Comparison of ENCODE assay signal across 9 mouse cellular contexts in genomic region chr2:45096638-45097247, GRCm38 (mm10). TPM values are rescaled to one million over a fixed set of nuclear protein-coding genes. Genes with fewer than 3 reads are reported as not detected.
DNase-seq lines count a peak whose midpoint lies in the region; ATAC-seq lines count a peak whose summit lies in the region.
"Had no signal": no experiment of that assay in that cellular context is flagged by ENCODE, and none has a peak within 500 bp of the region (broad histone marks: within the 10 kb centered on the region; RNA-seq: fewer than 3 reads in every experiment).

No protein-coding gene starts in this region.

- no peak overlapping the region for H3K9ac ChIP-seq in heart, embryonic 12.5 days
- peak overlapping the region; percentile 37; the same call in 1 of the 2 replicates for H3K9ac ChIP-seq in midbrain, embryonic 11.5 days (ENCODE audit: low read length)
- H3K9ac ChIP-seq: limb, embryonic 15.5 days had no signal

- no peak for DNase-seq in heart, adult 18-20 months
- peak; percentile 43 for DNase-seq in right cerebral cortex, postnatal 25 days
- no peak for DNase-seq in right cerebral cortex, adult 18-20 months
- peak; percentile 93 for DNase-seq in midbrain, embryonic 11.5 days (ENCODE audit: low spot score, missing footprints)
- DNase-seq in natural killer cell, adult 2 months (ENCODE audit: low spot score in 2 of 2) = no peak
- no peak for DNase-seq in layer of hippocampus, adult 9-10 months (ENCODE audit: low spot score)
- no peak for DNase-seq in adipocyte (ENCODE audit: low spot score)

- no peak overlapping the region for H3K4me3 ChIP-seq in heart, embryonic 12.5 days
- H3K4me3 ChIP-seq in midbrain, embryonic 11.5 days (ENCODE audit: low read depth, low read length) = no peak overlapping the region
- H3K4me3 ChIP-seq: limb, embryonic 15.5 days had no signal

- H3K36me3 ChIP-seq in heart, embryonic 12.5 days = peaks cover 11% of the 10 kb centered on the region; the same call in 1 of the 2 replicates
- H3K36me3 ChIP-seq in midbrain, embryonic 11.5 days (ENCODE audit: control insufficient read depth, insufficient read depth, low read length) = peaks cover 2% of the 10 kb centered on the region; the same call in 1 of the 2 replicates
- H3K36me3 ChIP-seq: limb, embryonic 15.5 days had no signal

- no peak for ATAC-seq in heart, embryonic 12.5 days (ENCODE audit: insufficient number of reproducible peaks, low FRiP score)
- peak; percentile 20; the same call in 1 of the 2 replicates for ATAC-seq in midbrain, embryonic 11.5 days (ENCODE audit: low FRiP score)

- H3K9me3 ChIP-seq in heart, embryonic 12.5 days (replicated peaks) = no peaks in the 10 kb centered on the region
- no peaks in the 10 kb centered on the region for H3K9me3 ChIP-seq in midbrain, embryonic 11.5 days (ENCODE audit: control insufficient read depth, low read length)
- H3K9me3 ChIP-seq: limb, embryonic 15.5 days had no signal

- 38% methylated on average over 10 of the region's 10 CpGs for WGBS in heart, embryonic 12.5 days
- WGBS in midbrain, embryonic 11.5 days = 14% methylated on average over 10 of the region's 10 CpGs

- peak overlapping the region; percentile 14 for H3K27ac ChIP-seq in heart, embryonic 12.5 days (ENCODE audit: poor library complexity, severe bottlenecking)
- H3K27ac ChIP-seq in midbrain, embryonic 11.5 days (ENCODE audit: low read depth, low read length) = peak overlapping the region; percentile 55
- H3K27ac ChIP-seq: limb, embryonic 15.5 days had no signal

- H3K4me1 ChIP-seq in heart, embryonic 12.5 days (replicated peaks) = peaks cover 62% of the 10 kb centered on the region
- peaks cover 76% of the 10 kb centered on the region for H3K4me1 ChIP-seq in midbrain, embryonic 11.5 days (ENCODE audit: control insufficient read depth, insufficient read depth, low read length)

- H3K27me3 ChIP-seq in heart, embryonic 12.5 days (replicated peaks) = no peaks in the 10 kb centered on the region
- no peaks in the 10 kb centered on the region for H3K27me3 ChIP-seq in midbrain, embryonic 11.5 days (ENCODE audit: control insufficient read depth, insufficient read depth, low read length)
- H3K27me3 ChIP-seq: limb, embryonic 15.5 days had no signal

- H3K4me2 ChIP-seq in heart, embryonic 12.5 days = peak overlapping the region; percentile 40
- H3K4me2 ChIP-seq in midbrain, embryonic 11.5 days = peak overlapping the region; percentile 12
- H3K4me2 ChIP-seq: limb, embryonic 15.5 days had no signal

RNA-seq across cellular contexts. Expression of gene Zeb2, which starts 20.5 kb away (rescaled TPM):
- 28.0 and 29.6 TPM in 2 replicates for polyA plus RNA-seq in heart, embryonic 12.5 days (2016; fragmentation: Nextera tagmentation; extraction: Ambion mirVana)
- 10 to 100 TPM; 34.4 to 44.2 TPM for total RNA-seq in heart, adult 18-20 months (2021)
- 61.2 and 69.9 TPM in 2 replicates for polyA plus RNA-seq in midbrain, embryonic 11.5 days (2014; fragmentation: Nextera tagmentation; extraction: Ambion mirVana)

Comparison
In these comparisons a context has a peak if more than half of its experiments do, and no peak if none do; other contexts are left out.
1. DNase-seq: peak in right cerebral cortex, postnatal 25 days (single experiment) and midbrain, embryonic 11.5 days (single experiment); none in heart, adult 18-20 months (0 of 2), right cerebral cortex, adult 18-20 months (single experiment), natural killer cell, adult 2 months (0 of 2), layer of hippocampus, adult 9-10 months (single experiment) and adipocyte (single experiment).